Mouse (Mus musculus) adrenal gland, adult (tissue): Measurements from ENCODE around the gene Ltk.

ENCODE experiments used
- DNase-seq, 2 experiments: peaks; one replicate each; pipeline ENCODE4 v3.0.0; 2022 to 2023; ENCODE audit warnings: low spot score in 1 of 2; ENCODE audit not compliant: inconsistent age in 2 of 2

The Ltk gene

DNA sequence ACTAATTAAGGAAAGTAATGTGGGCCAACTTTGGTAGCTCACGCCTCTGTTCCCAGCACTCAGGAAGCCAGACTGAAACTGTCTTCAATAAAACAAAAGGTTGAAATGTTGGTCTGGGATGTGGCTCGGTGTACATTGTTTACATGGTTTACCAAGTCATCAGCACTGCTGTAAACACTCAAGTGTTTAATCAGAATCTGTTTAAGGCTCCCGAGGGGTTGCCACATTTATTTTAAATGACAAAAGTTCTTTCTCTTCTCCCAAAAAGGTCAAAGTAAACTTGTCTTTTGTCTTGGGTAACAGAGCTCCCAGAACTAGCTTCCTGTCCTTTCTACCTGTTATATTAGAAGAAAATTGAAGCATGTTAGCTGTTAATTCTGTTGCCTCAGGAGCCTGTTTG, 52.6 kb downstream of the Ltk start:
- DNase-seq = no peak

DNA sequence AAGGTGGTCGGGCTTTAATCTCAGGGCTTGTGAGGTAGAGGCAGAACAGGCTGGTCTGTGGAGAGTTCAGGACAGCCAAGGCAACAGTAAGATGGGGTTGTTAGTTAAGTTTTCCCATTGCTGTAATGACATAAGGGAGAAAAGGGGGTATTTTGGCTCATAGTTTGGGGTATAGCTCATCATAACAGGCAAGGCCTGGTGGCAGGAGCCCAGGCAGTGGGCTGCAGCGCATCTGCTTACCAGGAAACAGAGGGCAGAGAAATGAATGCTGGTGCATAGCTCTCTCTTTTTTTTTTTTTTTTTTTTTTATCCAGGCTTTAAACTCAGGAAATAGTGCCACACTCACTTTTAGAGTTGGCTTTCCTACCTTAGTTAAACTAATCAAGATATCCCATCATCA, 57.1 kb downstream of the Ltk start:
- DNase-seq = no peak
